Mouse (Mus musculus) activated CD4-positive, CD25-positive, alpha-beta regulatory T cell, adult 4 months (primary cell): ENCODE data around the gene Dpm1. TPM values are rescaled to one million over a fixed set of nuclear protein-coding genes. Genes with fewer than 3 reads are reported as not detected.

Experiments
- ATAC-seq: one replicate; pipeline ENCODE4 v1.8.0; 2017
- polyA plus RNA-seq, 2 experiments: library from polyadenylated mRNA; unstranded; fragments of 100-300 nt; shearing (Covaris generic); gene quantifications; one replicate each; pipeline ENCODE4 v1.2.1; 2017

The Dpm1 gene
- polyA plus RNA-seq, 2 experiments from 2014 or later, result 62.6 to 96.1 TPM

DNA sequence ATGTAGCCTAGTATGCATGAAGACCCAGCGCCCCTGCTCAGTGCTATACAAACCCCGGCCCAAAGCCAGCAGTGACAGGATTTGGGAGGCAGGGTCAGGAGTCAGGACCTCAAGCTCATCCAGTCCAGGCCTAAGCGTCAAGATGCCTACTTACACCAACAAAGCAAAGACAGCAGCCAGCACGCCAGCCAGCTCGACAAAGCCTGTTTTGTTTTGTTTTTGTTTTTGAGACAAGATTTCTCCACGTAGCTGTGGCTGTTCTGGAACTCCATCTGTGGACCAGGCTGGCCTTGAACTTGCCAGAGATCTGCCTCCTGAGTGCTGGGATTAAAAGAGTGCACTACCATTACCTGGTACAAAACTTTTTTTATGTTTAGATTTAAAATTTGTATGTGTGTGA lies 7.1 kb downstream of the Dpm1 start:
- ATAC-seq, result no peak

DNA sequence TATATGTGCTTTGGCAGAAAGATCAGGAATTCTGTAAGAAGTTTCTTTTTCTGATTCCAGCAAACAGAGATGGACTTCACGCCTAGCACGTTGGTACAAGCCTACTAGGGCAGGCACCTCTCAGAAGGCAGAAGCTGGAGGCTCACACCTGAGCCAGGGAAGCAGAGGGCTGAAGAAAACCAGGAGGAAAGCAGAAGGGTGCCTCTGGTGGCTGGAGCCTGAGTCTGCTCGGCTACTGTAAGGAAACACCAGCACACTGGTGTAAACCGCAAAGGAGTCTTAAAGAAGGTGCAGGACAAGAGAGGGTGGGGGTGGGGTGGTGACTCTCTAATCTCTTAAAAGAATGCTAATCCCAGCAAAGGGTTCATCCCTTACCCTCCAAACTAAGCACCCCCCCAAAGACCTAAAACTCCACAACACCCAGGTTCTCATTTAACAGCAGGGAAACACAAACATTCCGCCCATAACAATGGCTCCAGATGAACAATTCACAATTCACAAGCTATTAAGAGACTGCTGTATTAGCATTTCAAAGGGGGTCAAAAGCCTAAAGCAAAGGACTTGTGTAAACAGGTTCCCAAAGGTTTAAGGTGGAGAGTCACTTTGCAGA lies 16.5 kb downstream of the Dpm1 start:
- no peak for ATAC-seq

DNA sequence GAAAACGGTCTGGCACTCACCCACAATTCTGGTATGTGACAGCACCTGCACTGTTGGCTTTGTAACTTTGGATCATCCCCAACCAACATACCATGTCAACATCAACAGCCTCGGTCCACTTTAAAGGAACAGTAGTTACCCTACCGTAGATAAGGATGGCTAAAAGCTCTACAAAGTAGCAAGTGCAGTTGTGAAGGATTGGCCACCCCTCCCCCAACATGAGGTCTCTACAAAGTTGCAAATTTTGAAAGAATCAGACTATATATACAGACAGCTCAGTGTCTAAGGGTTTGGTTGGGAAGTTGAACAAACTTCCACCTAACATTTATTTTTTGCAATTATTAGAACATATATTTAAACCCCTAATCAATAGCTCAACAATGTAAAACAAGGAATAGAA lies 22.5 kb downstream of the Dpm1 start:
- ATAC-seq, result no peak

DNA sequence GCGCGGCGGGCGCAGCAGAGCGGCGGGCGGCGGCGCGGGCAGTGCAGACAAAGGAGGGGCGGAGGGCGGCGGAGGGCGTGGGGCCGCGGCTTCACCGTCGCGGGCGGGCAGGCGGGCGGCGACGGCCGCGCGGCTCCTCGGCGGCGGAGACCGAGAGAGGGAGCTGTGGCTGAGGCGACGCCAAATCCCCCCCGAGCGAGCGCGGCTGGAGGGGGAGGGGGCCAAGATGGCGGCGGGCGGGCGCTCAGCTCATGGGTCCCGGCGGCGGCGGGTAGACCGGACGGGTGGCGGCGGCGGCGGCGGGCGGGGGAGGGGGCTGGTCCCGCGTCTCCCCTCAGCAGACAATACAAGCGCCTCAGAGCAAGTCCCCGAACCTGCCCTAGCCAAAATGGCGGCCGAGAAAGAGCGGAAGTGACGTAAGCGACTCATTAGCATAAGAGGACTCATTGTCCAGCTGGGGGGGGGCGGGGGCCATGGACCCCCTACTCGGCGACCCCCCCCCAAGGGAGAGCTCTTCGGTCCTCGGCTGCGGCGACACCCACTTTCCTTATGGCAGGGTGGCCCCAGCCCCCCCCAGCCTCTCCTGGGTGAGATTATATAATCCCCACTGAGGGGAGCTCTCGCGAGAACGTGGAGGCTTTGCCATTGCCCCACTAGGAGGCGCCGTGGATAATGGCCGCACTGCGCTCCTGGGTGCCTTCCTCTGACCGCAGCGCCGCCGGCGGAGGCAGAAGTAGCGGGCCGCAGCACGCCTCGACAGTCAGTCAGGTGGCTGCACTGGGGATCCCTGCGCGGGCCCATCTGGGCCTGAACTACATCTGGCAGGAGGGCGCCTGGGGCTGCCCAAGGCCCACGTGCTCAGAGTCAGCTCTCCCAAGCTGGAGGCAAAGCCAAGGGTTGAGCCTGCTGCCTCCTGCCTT lies 23.4 kb downstream of the Dpm1 start, which contains the start of gene Adnp:
TSS of gene Adnp (minus strand) at position 388 of the 920 bp plus-strand sequence.
- ATAC-seq, result peak; percentile 86

DNA sequence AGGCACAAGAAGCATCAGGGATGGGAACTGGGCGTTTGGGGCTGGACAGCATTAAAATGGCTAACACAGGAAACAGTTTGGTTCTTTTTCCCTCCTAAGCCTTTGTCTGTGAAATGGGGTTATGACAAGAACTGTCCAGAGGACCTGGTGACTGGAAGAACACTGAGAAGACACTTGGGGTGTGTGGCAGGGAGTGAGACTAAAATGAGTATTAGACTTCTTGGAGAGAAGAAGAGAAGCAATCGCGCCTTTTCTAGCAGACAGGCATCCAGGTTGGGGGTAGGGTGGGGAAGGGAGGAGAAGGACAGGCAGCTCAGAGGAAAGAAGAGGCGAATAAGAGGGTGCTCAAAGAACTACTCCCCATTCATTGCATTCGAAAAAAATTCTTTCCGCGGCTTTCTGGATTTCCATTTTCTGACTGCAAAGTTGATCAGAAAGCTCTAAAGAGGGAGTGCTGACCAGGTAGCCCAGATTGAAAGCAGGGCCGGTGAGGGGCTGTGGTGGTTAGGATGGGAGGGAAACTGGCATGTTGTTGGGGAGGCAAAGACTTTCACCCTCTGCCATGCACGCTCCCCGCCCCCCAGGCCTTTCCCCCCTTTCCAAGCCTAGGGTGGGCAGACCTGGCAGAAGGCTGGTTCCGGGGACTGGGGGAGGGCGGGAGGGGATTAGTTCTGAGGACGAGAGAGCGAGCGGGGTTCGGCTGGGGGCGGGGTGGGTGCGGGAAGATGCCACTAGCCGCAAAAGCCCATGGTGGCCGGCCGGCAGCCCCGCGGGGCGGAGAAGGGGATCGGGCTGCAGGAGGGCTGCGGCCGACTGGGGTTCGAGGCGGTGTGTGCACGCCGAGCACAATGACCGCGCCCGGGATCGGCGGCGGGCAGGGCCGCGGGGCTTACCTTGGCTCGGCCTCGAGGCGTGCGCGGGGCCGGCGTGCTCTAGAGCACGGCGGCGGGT lies 24.4 kb downstream of the Dpm1 start:
- ATAC-seq, result no peak

DNA sequence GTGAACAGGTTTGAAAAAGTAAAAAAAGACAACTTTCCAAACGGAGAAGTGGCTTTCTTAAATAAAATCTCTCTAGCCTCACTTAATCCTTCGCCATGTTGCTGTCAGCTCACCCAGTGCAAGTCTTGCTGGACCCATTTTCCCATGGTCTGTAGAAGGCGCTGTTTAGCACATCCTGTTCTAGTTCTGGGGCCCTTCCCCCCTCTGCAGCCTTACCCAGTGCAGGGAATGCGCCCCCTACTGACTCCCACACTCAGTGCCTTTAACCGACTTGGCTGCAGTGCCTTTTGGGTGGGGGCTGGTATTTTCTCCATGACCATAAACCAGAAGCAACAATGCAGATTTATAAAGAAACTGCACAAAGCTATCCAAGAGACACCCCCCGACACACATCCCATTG lies 25.1 kb downstream of the Dpm1 start:
- peak; percentile 72 for ATAC-seq

DNA sequence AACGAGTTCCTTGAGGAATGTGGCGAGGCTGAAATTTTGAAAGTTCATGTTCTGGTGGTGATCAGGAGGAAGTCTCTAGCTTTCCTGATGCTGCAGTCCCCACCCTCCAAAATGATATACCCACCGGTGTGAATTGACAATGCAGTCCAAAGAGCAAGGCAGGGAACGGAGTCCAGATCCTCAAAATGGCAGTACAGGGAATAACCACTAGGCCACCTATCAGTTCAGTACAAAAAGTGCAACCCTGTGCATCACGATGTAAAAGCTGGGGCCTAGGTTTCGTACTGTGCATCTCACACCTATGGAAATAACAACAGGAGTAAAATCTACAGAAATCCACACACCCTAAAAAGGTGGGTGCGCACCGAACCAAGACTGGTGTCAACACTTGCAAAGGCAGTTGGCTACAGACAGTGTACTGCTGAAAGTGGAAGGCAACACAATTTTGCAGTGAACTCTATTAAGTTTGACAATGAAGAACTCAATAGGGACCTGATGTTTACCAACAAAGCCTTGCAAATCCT lies 25.9 kb downstream of the Dpm1 start:
- ATAC-seq, result no peak

DNA sequence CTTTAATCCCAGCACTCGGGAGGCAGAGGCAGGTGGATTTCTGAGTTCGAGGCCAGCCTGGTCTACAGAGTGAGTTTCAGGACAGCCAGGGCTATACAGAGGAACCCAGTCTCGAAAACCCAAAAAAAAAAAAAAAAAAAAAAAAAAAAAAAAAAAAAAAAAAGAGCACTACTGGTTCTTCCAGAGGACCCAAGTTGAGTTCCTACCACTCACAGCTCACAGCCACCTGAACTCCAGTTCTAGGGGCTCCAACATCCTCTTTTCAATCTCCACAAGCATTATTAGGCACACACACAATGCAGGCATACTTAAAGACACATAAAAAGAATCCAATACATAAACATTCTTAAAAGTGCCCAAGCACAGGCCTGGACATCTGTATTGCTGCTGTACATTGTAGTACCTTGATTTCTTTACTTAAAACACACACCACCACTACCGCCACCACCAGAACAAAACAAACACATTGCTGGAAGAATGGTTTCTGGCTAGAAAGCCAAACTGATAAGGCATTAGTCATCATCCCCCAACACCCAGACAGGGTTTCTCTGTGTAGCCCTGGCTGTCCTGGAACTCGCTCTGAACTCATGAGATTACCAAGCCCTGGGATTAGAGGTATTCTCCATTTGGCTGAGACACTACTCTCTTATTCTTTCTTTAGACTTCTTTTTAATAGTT lies 30.2 kb downstream of the Dpm1 start:
- ATAC-seq, result no peak

DNA sequence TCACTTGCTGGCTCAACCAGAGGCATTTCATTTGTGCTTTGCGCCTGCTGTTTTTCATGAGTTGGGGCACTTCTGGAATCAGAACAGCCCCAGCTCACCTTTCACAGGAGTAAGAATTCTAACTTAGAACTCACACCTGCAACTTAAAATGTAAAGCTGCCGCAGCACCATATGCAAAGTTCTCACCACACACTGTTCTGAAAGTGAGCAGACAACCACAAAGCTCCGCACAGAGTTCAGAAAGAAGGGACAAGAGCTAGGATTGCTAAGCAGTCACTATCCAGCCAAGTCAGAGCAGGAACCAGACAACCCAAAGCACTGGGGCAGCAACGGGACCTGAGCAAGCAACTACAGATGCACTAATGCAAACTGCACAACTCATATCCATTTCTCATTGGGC lies 30.9 kb downstream of the Dpm1 start:
- ATAC-seq, result no peak

DNA sequence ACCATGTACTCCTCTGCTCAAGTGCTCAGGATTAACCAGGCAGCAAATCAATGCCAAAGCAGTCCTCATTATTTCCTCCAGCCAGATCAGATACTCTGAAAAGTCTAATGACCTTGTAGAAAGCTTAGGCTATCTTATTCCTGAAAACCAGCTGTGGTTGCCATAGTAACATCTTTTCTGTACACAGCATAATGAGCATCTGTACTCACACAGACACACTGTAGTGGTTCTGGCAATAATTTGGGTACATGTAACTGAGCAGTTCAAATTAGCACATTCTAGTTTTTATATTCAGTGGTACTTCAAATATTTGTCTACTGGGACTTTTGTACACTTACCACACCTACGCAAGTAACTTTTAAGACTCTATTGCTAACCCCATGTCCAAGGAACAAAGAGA lies 32.0 kb downstream of the Dpm1 start:
- ATAC-seq, result no peak

DNA sequence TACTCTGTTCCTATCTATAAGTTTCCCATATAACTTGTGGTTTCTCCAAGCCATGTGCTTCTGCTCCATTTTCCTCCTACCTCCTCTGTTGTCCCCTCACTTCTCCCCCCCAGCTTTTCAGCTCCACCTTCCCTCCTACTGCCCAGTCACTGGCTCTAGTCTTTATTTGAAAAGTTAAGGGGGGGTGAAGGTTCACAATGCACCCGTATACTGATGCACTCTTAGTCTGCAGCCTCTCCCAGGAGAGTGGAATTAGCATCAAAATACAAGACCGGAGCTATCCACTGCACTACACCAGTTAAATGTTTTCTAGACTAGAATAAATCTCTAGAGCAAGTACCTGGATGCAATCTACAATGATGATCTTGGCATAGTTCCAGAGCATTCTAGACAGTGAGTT lies 34.7 kb downstream of the Dpm1 start:
- ATAC-seq, result no peak

DNA sequence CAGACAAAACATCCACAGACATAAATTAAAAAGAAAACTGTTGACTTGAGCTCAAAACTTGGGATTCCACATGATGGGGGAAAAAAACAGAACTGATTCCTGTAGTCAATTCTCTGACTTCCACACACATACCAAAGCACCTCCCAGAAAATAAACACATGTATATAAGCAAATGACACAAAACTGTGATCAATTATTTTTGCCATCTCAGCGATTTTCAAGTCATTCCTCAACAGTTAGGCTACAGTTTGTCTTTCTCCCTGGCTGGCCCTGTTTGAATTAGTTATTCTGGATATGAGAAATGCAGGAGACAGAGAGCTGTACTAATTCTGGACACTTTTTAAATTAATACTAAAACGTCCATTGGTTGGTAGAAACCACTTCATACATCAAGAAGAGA lies 36.7 kb downstream of the Dpm1 start:
- ATAC-seq, result no peak

DNA sequence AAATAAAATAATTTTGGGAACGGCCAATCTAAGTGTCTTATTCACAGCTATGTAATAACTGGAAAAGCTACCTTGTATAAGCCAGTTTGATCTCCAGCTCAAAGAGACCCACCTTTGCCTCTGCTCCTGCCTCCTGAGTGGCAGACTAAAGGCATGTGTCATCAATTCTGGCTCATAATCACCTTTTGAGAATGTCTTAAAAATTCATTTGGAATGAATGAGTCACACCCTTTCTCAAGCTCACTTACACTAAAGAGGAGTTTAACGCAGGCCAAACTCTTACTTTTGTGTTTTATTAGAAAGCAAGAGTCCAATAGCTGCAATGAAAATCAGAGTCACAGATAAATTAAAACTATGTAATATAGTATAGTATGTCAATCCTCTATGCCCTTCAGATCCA lies 38.5 kb downstream of the Dpm1 start:
- ATAC-seq, result no peak

DNA sequence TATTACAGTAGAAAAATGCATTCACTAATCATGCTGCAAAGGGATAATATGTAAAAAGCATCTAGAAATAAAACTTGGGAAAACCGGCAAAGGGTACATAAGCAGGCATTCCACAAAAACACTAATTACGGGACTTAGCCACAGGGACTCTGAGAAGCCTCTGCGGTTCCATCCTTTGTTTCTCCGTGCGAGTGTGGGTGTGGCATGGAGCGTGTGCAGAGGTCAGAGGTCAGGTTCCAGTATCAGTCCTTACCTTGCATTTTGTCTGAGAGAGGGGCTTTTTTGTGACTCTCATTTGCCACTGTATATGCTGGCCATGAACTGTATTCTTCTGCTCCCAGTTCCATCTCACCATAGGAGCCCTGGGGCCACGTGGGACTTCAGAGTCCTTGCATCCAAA lies 54.4 kb downstream of the Dpm1 start:
- no peak for ATAC-seq

DNA sequence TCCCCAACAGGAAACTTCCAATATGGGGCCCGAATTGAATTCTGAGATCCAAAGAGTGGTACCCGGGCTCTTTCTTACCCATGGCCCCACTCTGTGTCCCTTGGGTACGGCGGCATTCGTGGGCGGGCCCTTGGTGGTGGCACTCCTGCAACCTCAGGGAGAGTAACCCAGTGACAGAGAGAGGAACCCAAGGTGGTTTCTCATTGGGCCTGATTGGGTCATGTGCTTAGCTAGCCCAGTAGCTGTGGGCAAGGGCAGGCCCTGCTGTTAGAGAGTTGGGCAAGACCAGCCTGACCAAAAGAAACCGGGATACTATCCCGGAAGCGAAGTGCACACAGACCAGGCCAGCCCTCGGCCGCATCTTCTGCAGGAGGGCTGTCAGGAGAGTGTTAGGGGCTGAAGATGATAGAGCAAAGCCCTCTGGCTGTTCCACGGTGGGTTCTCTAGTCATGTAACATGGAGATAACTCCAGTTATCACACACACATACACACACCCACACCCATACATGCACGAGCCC lies 60.2 kb downstream of the Dpm1 start:
- ATAC-seq, result peak; percentile 93

DNA sequence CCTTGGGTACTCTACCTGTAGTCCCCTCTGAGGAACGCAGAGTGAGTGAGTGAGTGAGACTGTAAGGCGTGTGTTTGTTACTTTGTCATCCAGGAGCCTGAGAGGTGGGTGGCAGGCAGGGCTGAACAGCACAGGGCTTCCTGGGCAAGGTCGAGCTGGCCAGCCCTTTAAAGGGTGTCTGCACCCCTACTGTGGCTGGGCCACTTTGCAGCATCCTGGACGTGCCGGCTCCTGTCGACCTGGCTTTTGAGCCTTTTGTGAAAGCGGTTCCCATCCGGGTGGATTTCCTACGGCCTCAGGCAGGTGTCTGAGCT lies 60.6 kb downstream of the Dpm1 start:
- ATAC-seq, result peak; percentile 10

DNA sequence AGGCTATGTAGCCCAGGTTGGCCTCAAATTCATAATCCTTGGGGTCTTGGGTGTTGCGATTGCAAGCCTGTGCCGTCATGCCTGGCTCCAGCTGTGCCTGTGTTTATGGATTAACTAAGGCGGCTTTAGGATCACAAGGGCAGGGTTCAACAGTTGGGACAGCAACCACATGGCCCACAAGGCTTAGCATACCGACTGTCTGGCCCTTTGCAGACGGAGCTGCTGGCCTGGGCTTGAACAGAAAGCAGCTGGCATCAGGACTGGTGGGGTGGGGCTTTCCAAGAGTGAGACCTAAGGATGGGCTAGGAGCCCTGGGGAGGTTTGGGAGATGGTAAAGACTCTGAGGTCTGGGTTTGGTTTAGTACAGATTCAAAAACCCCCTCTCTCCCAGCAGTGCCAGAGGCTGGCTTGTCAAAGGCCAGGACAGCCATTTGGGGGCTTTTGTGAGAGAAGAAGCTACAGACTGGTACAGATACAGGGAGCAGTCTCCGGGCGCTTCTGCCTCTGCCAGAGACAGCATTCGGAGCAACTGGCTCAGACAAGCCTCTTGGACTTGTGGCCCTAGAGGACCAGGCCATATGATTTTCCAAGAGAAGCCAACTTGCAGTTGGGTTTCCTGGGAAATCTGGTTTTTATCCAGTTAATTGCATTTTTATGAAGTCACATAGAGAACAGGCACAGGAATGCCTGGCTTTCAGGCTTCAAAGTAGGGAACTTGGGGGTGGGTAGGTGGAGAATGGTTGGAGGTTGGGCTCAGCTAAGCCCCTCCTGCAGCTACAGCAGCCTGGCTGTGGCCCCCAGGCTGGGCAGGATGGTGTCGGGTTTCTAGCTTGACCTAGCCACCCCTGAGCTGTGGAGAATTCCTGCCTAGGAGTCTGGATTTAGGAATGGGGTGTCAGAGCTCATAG lies 61.2 kb downstream of the Dpm1 start:
- no peak for ATAC-seq

DNA sequence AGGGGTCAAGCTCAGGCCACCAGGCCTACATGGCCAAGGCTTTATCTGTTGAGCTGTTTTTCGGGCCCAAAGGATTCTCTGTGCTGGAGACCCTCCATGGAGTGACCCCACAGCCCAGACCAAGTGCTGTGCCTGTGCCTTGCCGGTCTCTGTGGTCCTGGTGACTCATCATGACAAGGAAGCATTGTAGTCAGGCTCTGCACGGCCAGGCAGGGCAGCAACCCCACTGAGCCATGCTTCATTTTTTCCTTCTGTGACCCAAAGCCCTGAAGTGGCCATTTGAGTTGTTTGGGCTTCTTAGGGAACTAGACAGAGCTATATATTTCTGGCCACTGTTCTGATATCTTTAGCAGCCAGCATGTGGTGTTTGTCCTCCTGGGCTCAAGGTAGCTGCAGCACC lies 62.6 kb downstream of the Dpm1 start:
- no peak for ATAC-seq

DNA sequence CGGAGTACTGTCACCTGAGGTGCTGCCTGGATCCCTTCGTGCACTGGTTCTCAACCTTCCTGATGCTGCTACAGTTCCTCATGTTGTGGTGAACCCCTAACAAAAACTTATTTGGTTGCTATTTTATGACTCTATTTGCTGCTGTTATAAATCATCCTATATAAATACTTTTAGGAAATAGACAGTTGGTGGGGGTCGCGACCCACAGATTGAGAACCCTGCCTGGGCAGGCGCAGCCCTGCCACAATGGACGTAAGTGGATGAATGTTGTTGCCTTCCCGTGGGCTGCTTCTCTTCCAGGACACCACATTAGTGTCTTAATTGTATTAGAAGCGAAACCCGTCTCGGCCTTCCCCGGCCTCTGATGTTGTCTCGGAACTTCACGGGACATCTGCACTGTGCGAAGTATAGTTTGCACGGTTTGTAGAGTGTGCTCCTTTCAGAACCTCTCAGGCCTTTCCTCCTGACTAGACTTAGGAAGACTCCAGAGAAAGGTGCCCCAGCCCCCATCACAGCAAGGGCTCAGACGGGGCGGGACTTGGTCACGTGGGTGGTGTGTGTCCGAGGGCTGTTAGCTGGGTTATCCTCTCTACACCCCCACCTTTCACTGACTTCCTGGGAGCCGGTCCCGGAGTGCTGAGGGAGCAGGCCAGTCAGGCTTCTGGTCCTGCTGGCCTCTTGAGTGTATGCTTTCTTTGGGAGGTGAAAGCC lies 63.5 kb downstream of the Dpm1 start:
- no peak for ATAC-seq

DNA sequence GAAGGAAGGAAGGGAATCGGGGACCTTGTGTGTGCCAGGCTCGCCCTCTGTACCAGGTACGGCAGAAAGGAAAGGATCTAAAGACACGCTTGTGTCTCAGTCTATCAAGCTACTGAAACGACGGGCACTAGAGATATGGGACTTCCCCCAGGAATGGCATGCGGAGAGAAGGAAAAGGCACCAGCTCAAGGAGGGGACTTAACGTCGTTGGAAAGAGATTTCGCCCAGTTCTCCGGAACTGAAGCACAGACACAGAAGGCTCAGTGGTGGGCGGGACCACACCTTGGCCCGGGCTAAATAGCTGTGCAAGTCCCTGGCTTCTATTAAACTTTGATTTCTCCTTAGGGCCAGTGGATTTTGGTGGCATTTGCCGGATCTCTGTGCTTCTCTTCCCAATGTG lies 68.4 kb downstream of the Dpm1 start:
- no peak for ATAC-seq
